Mouse (Mus musculus) kidney, postnatal 4 days (tissue): Measurements from ENCODE around the gene Gpr160.

Experiments
- DNase-seq, 2 experiments: peaks; one replicate each; pipeline ENCODE4 v3.0.0; 2021; ENCODE audit warnings: mixed read lengths in 2 of 2

The Gpr160 gene

GRCm38 (mm10) chr3:30917160-30917559, 61.4 kb downstream of the Gpr160 start:
- DNase-seq = no peak

GRCm38 (mm10) chr3:30927664-30928063, 71.9 kb downstream of the Gpr160 start:
- no peak for DNase-seq

- DNase-seq = no peak
Observed at GRCm38 (mm10) chr3:30929828-30930227, 74.1 kb downstream of the Gpr160 start.

GRCm38 (mm10) chr3:30934384-30934783, 78.6 kb downstream of the Gpr160 start:
- DNase-seq = no peak
